Mouse (Mus musculus): ENCODE results near the gene Heatr5a. TPM values are rescaled to one million over a fixed set of nuclear protein-coding genes. Genes with fewer than 3 reads are reported as not detected.

The Heatr5a gene
- total RNA-seq, 2 experiments from 2014 or later = 21.2 to 43.7 TPM

Other genes starting within 250 kb of the Heatr5a start
- 50.5 and 58.2 TPM in 2 replicates for gene Hectd1, start 141.8 kb downstream of the Heatr5a start, total RNA-seq (2015)
- gene Hectd1, start 141.8 kb downstream of the Heatr5a start, total RNA-seq (2017) = 83.8 and 108 TPM in 2 replicates
- gene Dtd2, start 35.2 kb upstream of the Heatr5a start, total RNA-seq (2015) = 15.8 and 18.6 TPM in 2 replicates
- gene Dtd2, start 35.2 kb upstream of the Heatr5a start, total RNA-seq (2017) = 15.8 and 16.2 TPM in 2 replicates
- gene Gpr33, start 56.7 kb upstream of the Heatr5a start, total RNA-seq (2015) = not detected in 2 replicates
- gene Gpr33, start 56.7 kb upstream of the Heatr5a start, total RNA-seq (2017) = not detected in 2 replicates
- gene Nubpl, start 126.4 kb upstream of the Heatr5a start, total RNA-seq (2015) = 8.6 and 10.3 TPM in 2 replicates
- gene Nubpl, start 126.4 kb upstream of the Heatr5a start, total RNA-seq (2017) = 2.8 and 4.2 TPM in 2 replicates